Mouse (Mus musculus): Measurements from ENCODE around the gene Pygo2. TPM values are rescaled to one million over a fixed set of nuclear protein-coding genes. Genes with fewer than 3 reads are reported as not detected.

The Pygo2 gene
- polyA plus RNA-seq, 1 experiment from 2014 or later = 33.3 TPM

Other genes starting within 250 kb of the Pygo2 start
- gene Fam189b, start 247.1 kb upstream of the Pygo2 start, polyA plus RNA-seq (2015; fragmentation: Nextera tagmentation; extraction: Ambion mirVana) = 19.4 and 22.2 TPM in 2 replicates
- gene Gba, start 227.3 kb upstream of the Pygo2 start, polyA plus RNA-seq (2015; fragmentation: Nextera tagmentation; extraction: Ambion mirVana) = 46.4 and 47.1 TPM in 2 replicates
- gene Thbs3, start 215.0 kb upstream of the Pygo2 start, polyA plus RNA-seq (2015; fragmentation: Nextera tagmentation; extraction: Ambion mirVana) = 57.7 and 65.4 TPM in 2 replicates
- gene Mtx1, start 203.1 kb upstream of the Pygo2 start, polyA plus RNA-seq (2015; fragmentation: Nextera tagmentation; extraction: Ambion mirVana) = 174 and 188 TPM in 2 replicates
- 151 and 162 TPM in 2 replicates for gene Muc1, start 201.2 kb upstream of the Pygo2 start, polyA plus RNA-seq (2015; fragmentation: Nextera tagmentation; extraction: Ambion mirVana)
- gene Krtcap2, start 184.2 kb upstream of the Pygo2 start, polyA plus RNA-seq (2015; fragmentation: Nextera tagmentation; extraction: Ambion mirVana) = 304 and 314 TPM in 2 replicates
- 7.2 and 7.7 TPM in 2 replicates for gene Trim46, start 183.9 kb upstream of the Pygo2 start, polyA plus RNA-seq (2015; fragmentation: Nextera tagmentation; extraction: Ambion mirVana)
- 135 and 138 TPM in 2 replicates for gene Dpm3, start 170.9 kb upstream of the Pygo2 start, polyA plus RNA-seq (2015; fragmentation: Nextera tagmentation; extraction: Ambion mirVana)
- 65.7 and 66.7 TPM in 2 replicates for gene Slc50a1, start 159.6 kb upstream of the Pygo2 start, polyA plus RNA-seq (2015; fragmentation: Nextera tagmentation; extraction: Ambion mirVana)
- 97.2 and 104 TPM in 2 replicates for gene Efna1, start 149.1 kb upstream of the Pygo2 start, polyA plus RNA-seq (2015; fragmentation: Nextera tagmentation; extraction: Ambion mirVana)
- 7.1 and 7.5 TPM in 2 replicates for gene Efna3, start 107.2 kb upstream of the Pygo2 start, polyA plus RNA-seq (2015; fragmentation: Nextera tagmentation; extraction: Ambion mirVana)
- gene Efna4, start 92.2 kb upstream of the Pygo2 start, polyA plus RNA-seq (2015; fragmentation: Nextera tagmentation; extraction: Ambion mirVana) = 19.8 and 24.7 TPM in 2 replicates
- gene Adam15, start 80.2 kb upstream of the Pygo2 start, polyA plus RNA-seq (2015; fragmentation: Nextera tagmentation; extraction: Ambion mirVana) = 75.1 and 76.0 TPM in 2 replicates
- gene Dcst2, start 68.2 kb upstream of the Pygo2 start, polyA plus RNA-seq (2015; fragmentation: Nextera tagmentation; extraction: Ambion mirVana) = 0.06 TPM in 1 of 2 replicates, not detected in the other
- gene Dcst1, start 65.0 kb upstream of the Pygo2 start, polyA plus RNA-seq (2015; fragmentation: Nextera tagmentation; extraction: Ambion mirVana) = 0.13 and 0.53 TPM in 2 replicates
- gene Zbtb7b, start 35.4 kb upstream of the Pygo2 start, polyA plus RNA-seq (2015; fragmentation: Nextera tagmentation; extraction: Ambion mirVana) = 4.8 and 5.9 TPM in 2 replicates
- gene Lenep, start 27.4 kb upstream of the Pygo2 start, polyA plus RNA-seq (2015; fragmentation: Nextera tagmentation; extraction: Ambion mirVana) = 0.21 TPM in 1 of 2 replicates, not detected in the other
- gene Flad1, start 18.3 kb upstream of the Pygo2 start, polyA plus RNA-seq (2015; fragmentation: Nextera tagmentation; extraction: Ambion mirVana) = 24.0 and 26.9 TPM in 2 replicates
- 490 and 518 TPM in 2 replicates for gene Cks1b, start 11.8 kb upstream of the Pygo2 start, polyA plus RNA-seq (2015; fragmentation: Nextera tagmentation; extraction: Ambion mirVana)
- gene Shc1, start 11.8 kb upstream of the Pygo2 start, polyA plus RNA-seq (2015; fragmentation: Nextera tagmentation; extraction: Ambion mirVana) = 110 and 114 TPM in 2 replicates
- 35.8 and 38.3 TPM in 2 replicates for gene Pbxip1, start 6.5 kb downstream of the Pygo2 start, polyA plus RNA-seq (2015; fragmentation: Nextera tagmentation; extraction: Ambion mirVana)
- gene Pmvk, start 24.3 kb downstream of the Pygo2 start, polyA plus RNA-seq (2015; fragmentation: Nextera tagmentation; extraction: Ambion mirVana) = 44.4 and 50.0 TPM in 2 replicates
- 0.68 and 1.1 TPM in 2 replicates for gene Kcnn3, start 90.0 kb downstream of the Pygo2 start, polyA plus RNA-seq (2015; fragmentation: Nextera tagmentation; extraction: Ambion mirVana)

Measured in lung, embryonic 16.5 days (tissue).